Mouse (Mus musculus) liver, adult (tissue): ENCODE measurements around the gene Dock4.
A peak's percentile ranks its signal among the peaks of the same experiment; 100 is the strongest.

Source experiments
- GATA4 ChIP-seq: IDR thresholded peaks from 2 replicates; pipeline ENCODE4 v1.6.1; 2014; ENCODE audit warnings: mild to moderate bottlenecking, low read length; ENCODE audit not compliant: insufficient replicate concordance

Dock4 gene

DNA sequence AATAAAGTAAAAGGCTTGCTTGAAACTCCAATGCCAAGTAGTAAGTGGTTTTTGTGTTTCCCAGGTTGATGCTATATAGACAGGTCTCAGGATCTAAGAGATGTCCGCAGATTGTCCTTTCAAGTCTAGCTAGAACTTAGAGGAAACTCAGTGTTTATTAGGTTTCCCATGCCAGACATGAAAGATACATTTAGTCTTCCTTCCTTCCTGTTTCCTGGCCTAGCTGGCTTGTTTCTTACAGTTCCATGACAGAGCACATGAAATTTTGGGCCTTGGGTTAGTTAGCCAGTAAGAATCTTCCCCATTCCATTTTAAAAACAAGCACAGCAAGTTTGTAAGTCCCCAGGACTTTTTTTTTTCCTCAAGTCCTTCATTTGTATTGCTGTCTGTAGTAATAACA, 39.5 kb downstream of the Dock4 start:
- TF ChIP-seq GATA4 = no peak

DNA sequence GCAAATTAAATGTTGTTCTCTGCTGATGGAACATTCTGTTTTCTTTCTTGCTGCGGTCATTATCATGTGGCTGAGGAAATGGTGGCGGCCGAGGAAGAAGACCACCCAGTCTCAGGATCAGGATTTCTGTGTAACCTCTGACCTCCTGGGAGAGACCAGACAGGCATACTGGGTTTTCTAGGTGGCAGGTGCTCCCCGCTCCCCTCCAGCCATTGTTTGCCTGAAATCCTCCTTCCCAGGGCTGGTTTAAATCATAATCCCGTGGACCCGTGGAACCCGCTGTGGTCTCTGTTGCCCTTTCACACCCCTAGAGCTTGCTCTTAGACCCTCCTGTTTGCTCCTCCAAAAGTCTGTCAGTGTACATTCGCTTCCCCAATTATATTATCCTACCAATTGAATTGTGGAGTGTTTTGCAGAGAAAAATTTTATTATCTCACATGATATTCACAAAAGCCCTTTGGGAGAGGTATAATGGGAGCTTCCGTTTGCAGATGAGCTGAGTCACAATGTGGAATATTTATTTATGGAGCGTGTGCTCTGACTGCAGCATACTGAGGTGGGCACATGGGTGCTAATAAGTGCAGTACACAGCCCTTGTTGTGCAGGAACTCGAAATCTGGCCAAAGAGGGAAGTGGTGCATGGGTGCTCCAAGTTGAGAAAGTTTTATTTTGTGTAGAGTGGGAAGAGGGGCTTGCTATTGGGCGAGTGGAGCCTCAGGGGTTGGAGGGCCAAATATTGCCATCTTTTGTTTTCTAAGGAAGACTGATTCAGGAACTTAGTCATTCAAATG, 40.5 kb downstream of the Dock4 start:
- TF ChIP-seq GATA4 = no peak

DNA sequence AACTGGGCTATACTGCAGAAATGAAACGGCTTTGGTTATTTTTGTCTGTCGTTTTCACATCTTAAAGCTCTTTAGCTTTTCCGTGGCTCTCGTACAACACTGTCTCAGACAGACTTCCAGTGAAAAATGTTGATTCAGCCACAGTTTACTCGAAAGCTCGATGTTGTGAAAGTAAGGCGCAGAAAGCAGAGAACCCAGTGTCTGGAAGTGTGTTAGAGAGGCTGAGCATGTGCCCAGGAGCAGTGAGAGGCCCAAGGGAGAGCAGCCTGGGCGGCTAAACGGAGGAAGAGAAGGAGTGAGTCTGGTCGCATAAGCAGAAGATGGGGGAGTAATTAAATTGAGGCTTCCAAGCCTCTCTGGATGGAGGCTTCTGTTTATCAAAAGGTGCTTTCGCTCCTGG, 50.6 kb downstream of the Dock4 start:
- TF ChIP-seq GATA4 = no peak

DNA sequence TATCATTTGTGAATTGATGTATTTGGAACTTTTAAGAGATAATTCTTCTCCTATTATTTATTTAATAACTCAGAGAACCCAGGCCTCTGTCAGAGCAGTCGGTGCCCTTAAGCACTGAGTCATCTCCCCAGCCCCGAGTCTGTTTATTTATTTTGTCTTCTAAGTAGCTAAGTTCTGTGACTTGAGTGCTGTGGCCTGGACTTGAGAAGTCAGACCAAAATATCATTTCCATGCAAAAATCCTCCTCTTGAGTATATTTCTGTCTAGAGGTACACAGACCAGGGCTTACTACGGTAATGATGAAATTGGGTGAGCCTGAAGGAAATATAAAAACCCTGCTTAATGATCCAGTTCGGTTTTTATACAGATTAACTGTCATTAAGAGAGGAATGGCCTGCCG, 52.1 kb downstream of the Dock4 start:
- no peak for TF ChIP-seq GATA4

DNA sequence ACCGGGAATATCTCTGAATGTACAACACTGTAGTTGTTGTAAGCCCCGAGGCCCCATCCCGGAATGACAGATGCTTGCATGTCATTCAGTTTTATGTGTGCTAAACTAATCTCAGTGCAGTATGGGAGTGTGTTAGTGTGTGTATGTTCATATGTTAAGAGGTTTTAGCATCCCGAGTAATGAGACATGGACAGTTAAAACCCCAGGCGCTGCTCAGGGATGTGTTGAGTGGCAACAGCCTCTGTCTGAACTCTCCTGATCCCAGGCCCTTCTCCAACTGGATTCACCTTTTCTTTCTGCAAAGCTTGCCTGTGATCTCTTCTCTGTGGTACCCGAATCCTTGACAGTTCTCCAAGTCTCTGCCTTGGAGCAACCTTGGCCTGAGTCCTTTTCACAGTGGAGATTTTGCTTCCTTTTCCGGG, 52.5 kb downstream of the Dock4 start:
- TF ChIP-seq GATA4 = no peak

DNA sequence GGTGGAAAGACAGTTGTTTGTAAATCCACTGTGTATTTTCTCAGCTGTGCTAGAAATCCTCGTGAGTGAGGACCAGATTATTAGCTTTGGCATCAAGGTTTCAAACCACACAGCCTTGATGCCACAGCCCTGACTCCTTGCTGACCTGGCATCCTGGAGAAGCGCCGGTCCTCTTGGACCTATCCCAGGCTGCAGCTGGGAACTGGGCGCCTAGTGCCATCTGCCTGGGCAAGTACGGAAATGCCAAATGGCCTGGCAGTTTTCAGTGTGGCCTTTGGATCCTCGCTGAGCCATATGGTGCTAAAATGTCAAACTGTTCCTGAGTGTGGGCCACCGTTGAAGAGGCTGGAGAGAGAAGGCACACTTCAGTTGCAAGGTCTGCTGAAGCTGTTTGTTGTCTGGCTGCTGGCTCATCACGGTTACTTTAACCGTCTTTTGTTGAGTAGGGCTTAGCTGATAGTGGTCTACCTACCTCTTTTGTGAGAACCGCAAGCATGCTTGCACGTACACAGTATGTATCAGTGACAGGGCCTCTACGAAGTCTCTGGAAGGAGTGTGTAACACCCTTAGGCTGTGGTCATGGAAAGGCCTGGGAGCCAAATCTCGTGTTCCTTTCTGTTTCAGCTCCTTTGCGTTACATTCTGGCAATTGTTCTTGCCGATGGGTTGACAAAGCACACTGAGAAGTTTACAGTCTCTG, 53.3 kb downstream of the Dock4 start:
- TF ChIP-seq GATA4 = no peak

DNA sequence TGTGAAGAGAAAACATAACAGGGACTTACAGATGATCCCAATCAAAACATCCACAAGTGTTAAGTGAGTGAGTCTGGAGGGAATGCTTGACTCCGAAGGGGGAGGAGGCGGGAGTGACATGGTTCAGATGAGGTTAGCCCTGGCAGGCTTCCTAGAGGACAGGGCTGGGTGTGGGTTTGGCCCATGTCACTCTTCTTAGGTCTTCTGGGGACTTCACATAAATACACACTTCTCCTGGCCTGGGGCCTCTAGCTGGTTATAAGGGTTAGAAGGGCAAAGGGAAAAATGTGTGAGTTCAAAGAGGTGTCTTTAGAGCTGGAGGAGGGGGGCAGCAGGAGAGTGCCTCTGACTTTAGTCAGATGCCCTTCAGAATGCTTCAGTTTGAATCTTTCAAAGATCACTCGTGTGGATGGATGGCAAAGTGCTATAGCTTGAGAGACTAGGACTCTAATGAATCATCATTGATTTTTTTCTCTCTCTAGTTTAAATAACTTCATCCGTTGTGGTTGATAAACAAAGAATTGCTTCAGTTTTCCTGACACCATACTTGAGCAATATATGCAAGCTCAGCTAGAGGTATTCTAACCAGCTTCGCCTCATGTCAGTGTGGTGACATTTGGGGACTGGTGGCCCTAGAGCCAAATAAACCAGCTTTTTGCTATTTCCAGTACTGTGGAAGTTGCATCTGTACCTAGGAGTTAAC, 54.0 kb downstream of the Dock4 start:
- TF ChIP-seq GATA4 = no peak

DNA sequence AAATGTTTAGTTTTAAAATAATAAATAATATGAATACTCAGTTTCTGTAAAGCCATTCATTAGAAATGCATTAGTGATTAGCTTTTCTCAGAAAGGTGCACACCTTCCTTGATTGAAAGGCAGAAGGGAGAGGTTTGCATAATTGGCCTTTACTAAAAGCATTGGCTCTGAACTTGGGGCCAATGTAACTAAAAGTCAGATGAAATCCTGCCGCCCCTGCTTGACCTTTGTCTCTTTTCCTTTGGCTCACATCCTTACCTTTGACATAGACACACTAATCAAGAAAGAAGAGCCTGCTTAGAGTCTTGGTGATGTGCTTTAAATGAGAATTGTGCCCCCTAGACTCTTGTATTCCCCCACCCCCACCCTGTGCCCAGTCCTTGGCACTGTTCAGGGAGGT, 55.4 kb downstream of the Dock4 start:
- no peak for TF ChIP-seq GATA4

DNA sequence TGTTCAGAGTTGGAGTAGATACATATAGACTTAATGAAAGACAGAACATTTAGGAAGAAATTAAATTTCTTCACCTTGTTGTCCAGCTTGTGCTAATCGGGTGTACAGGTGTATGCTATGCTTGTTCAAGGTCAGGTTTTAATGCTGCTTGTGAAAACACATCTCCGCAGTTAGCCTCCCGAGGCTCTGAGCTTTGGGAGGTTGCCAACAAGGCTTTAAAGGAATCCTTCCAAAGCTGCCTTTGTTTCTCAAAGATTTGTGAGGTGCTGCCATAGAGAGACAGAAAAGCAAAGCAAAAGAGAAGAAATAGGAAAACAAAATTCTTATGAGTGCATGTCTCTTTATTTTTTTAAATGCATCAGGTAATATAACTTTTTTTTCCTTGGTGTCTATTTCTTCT, 57.8 kb downstream of the Dock4 start:
- TF ChIP-seq GATA4 = no peak

DNA sequence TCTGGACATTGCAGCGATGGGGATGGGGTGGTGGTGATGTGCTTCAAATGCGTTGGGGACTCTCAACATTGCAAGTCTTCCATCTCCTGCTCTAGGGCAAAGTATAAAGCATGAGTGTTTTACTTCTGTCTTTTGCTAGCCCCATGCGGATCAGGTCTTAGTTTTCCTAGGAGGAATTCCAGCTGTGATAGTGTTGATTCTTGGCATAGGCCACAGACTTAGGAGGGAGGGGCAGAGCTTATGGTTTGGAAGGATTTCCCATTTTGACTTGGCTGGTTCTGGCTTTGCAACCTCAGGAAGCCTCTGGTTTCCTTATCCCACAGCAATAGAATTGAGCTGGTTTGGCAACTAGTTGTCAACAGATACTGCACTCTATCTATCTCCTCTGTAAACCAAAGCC, 58.9 kb downstream of the Dock4 start:
- 0 out of 2 replicates have a peak, but pooled peaks have one; percentile 8 for TF ChIP-seq GATA4

DNA sequence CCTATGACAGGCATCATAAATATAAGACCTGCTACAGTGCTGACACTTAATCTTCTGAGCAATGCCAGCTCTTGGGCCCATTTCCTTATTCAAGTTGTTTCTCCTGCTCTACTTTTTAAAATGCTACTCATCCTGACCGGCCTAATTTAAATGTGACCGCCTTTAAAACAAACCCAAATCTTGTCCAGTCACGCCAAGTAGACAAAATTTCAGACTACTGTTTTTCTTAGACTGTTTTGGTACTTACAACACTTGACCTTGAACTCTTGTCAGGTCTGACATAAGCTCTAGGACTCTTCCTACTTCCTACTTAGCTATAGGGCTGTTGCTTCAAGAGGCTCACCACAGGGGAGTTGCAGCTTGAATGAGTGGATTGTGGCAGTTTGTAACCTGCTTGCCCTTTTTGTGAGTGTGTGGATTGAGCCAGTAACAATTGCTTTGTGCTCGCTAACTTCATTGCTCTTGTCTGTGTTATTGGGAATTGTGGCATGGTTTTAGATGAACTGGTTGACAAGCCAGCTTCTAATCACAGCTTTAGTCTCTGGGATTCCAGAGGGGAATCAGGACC, 62.2 kb downstream of the Dock4 start:
- no peak for TF ChIP-seq GATA4

DNA sequence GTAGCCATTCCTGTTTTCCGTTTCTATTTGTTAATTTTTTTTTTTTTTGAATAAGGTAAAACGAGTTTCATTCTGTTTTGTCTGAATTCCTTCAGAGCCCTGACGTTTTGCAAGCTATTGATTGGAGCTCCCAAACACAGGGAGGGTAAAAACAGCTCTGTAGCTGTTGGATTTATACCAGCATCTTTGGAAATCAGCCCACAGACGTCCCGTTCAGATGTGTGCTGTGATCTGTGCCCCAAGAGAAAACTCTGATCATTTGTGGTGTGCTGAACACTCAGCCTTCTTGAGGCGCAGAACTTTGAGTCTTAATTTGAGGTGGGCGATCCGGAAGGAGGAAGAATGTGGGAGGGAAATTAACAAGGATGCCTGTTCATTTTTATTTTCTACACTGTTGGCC, 62.7 kb downstream of the Dock4 start:
- no peak for TF ChIP-seq GATA4

DNA sequence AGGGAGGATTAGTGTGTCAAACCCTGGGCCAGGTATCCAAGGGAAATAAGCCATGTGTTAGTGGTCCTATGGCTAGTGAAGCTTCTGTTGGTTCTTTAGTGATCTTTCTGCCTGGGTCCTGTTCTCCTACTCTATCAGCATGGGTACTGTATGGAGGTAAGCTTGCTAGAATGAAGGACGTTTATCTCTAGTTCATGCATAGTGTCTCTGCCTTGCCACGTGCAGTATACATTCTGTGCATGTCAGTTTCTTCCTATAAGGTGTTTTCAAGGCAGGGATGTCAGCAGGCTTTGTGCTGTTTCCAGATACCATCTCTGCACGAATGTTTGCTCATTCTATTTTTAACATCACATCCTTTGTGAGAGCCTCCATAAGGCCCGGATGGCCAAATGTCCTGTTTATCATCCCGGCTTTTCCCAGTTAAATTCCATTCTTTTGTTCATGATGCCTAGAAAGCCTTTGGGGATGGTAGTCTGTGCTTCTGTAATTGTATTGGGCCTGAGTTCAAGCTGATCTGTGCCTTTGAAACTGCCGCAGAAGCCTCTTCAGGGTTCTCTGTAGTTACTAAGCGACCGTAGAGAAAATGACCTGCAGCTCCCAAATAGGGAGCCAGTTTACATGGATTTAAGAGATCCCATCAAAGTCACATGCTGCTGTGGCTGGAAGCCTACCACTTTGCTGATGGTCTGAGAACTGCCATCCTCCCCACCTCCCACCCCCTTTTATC, 66.1 kb downstream of the Dock4 start:
- no peak for TF ChIP-seq GATA4

DNA sequence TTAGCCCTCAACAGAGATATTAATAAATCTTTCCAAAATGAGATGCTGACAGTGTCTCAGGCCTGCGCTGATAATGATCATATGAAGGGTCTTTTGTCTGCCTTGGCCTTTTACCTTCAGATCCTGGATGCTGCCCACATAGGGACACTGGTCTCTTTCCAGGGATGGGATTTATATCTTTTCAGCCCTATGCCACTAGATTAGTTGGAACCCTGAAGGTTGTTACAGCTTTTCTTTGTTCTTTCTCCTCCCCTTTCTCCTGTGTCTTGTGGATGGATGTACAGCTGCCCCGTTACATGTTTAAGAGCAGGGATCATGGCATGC, 66.6 kb downstream of the Dock4 start:
- no peak for TF ChIP-seq GATA4

DNA sequence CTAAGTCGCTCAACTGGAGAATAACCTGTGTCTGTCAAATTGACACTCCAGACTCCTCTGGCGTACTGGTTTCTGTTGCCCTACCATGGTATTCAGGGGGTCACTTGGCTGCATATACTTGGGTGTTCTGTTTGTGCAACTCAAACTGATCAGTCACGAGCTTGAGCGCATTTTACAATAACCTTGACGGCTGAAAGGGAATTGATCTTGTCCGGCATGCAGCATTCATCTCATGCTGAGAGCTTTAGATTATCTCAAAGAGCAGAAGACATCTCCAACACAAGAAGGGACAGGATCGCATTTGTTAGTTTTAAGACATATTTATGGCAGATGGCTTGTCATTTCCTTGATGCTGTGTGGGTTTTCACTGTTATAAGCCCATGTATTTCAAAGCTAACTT, 67.2 kb downstream of the Dock4 start:
- TF ChIP-seq GATA4 = no peak
